In genomic region chr3:127013976-127014375, GRCm38 (mm10) we compare ENCODE assay signal across 24 mouse cellular contexts.
DNase-seq lines count a peak whose midpoint lies in the region; ATAC-seq and TF ChIP-seq lines count a peak whose summit lies in the region.
"Had no signal": no experiment of that assay in that cellular context is flagged by ENCODE, and none has a peak within 500 bp of the region (broad histone marks: within the 10 kb centered on the region; RNA-seq: fewer than 3 reads in every experiment).

No protein-coding gene starts in this region.

- H3K9ac ChIP-seq in heart, postnatal 0 days (replicated peaks; ENCODE audit: low read depth, low read length) = no peak overlapping the region
- H3K9ac ChIP-seq: embryonic facial prominence, embryonic 13.5 days; embryonic facial prominence, embryonic 15.5 days; forebrain, embryonic 12.5 days had no signal

- 0 out of 2 replicates have a peak overlapping the region, but pooled peaks have one; percentile 19 for H3K27ac ChIP-seq in cerebellum, adult 2 months (ENCODE audit: insufficient read depth, low read length)
- no peak overlapping the region for H3K27ac ChIP-seq in heart, postnatal 0 days (ENCODE audit: low read depth)
- H3K27ac ChIP-seq in left cerebral cortex, adult 2 months = peak overlapping the region; percentile 10; the same call in 1 of the 2 replicates
- H3K27ac ChIP-seq: embryonic facial prominence, embryonic 13.5 days; embryonic facial prominence, embryonic 15.5 days; forebrain, embryonic 10.5 days; forebrain, embryonic 12.5 days had no signal

- H3K4me1 ChIP-seq in cerebellum, adult 2 months (ENCODE audit: control insufficient read depth, insufficient read depth, low read length) = no peaks in the 10 kb centered on the region; the same call in 1 of the 2 replicates
- H3K4me1 ChIP-seq in heart, postnatal 0 days (ENCODE audit: control insufficient read depth, insufficient read depth) = no peaks in the 10 kb centered on the region
- H3K4me1 ChIP-seq: embryonic facial prominence, embryonic 13.5 days had no signal

- no peak for TF ChIP-seq EP300 in heart, postnatal 0 days (IDR thresholded peaks at IDR 0.05; ENCODE audit: low read depth)

- no peak for DNase-seq in cerebellum, adult 2 months
- DNase-seq in cerebellum, postnatal 14 days = no peak
- DNase-seq in heart, postnatal 0 days (ENCODE audit: low spot score) = no peak
- no peak for DNase-seq in heart, adult 9 months (ENCODE audit: low spot score in 2 of 2)
- no peak for DNase-seq in left cerebral cortex, adult 2 months (ENCODE audit: extremely low spot score in 1 of 2, low spot score in 2 of 2)
- no peak for DNase-seq in left cerebral cortex, postnatal 25 days (ENCODE audit: low spot score in 2 of 2)
- DNase-seq: adrenal gland, adult 2 months; adrenal gland, postnatal 10 days; adrenal gland, postnatal 25 days; B cell, adult 2 months; cerebellum, adult 11 months; cerebellum, adult 18-20 months; cerebellum, adult 9-10 months; cerebellum, postnatal 10 days; cerebellum, postnatal 36 days; embryo, embryonic 11 days had no signal

- peaks cover 34% of the 10 kb centered on the region; the same call in 1 of the 2 replicates for H3K36me3 ChIP-seq in heart, postnatal 0 days (replicated peaks; ENCODE audit: control insufficient read depth, insufficient read depth, low read length)
- H3K36me3 ChIP-seq: embryonic facial prominence, embryonic 15.5 days; forebrain, embryonic 10.5 days had no signal

- no peaks in the 10 kb centered on the region for H3K9me3 ChIP-seq in heart, postnatal 0 days (replicated peaks; ENCODE audit: control insufficient read depth, low read length)
- H3K9me3 ChIP-seq: embryonic facial prominence, embryonic 13.5 days; embryonic facial prominence, embryonic 15.5 days; forebrain, embryonic 10.5 days; forebrain, embryonic 12.5 days had no signal

- H3K27me3 ChIP-seq in cerebellum, adult 2 months (ENCODE audit: control insufficient read depth, insufficient read depth, low read length) = no peaks in the 10 kb centered on the region
- H3K27me3 ChIP-seq in heart, postnatal 0 days (ENCODE audit: control insufficient read depth, insufficient read depth, low read length) = no peaks in the 10 kb centered on the region
- H3K27me3 ChIP-seq: embryonic facial prominence, embryonic 13.5 days; embryonic facial prominence, embryonic 15.5 days; forebrain, embryonic 12.5 days had no signal

- no peak for TF ChIP-seq POLR2A in cerebellum, adult 2 months (IDR thresholded peaks at IDR 0.05; ENCODE audit: borderline replicate concordance, insufficient read depth, low read length)

- no peak overlapping the region for H3K4me3 ChIP-seq in cerebellum, adult 2 months (replicated peaks; ENCODE audit: insufficient read depth, low read depth, low read length)
- no peak overlapping the region for H3K4me3 ChIP-seq in heart, postnatal 0 days (ENCODE audit: low read depth, low read length)
- H3K4me3 ChIP-seq in left cerebral cortex, adult 2 months = no peak overlapping the region
- H3K4me3 ChIP-seq: embryonic facial prominence, embryonic 13.5 days; embryonic facial prominence, embryonic 15.5 days; erythroblast, embryonic 14.5 days; forebrain, embryonic 10.5 days; forebrain, embryonic 12.5 days had no signal

- intact Hi-C loops in left cerebral cortex, adult 2 months (cut with DNase I) = no loop called here
- intact Hi-C loops in left cerebral cortex, postnatal 25 days (cut with DNase I) = loop anchor here (2.0 kb wide), 1 partner anchor 15 kb away; no protein-coding TSS in a partner anchor

- no peak for TF ChIP-seq CTCF in cerebellum, adult 2 months (IDR thresholded peaks at IDR 0.05; ENCODE audit: borderline replicate concordance, insufficient read depth, low read depth, low read length)
- no peak for TF ChIP-seq CTCF in heart, postnatal 0 days (IDR thresholded peaks at IDR 0.05; ENCODE audit: low read depth)
- no peak for TF ChIP-seq CTCF in left cerebral cortex, adult 2 months (IDR thresholded peaks at IDR 0.05)

- H3K4me2 ChIP-seq in heart, postnatal 0 days (ENCODE audit: low read depth, low read length) = no peak overlapping the region
- H3K4me2 ChIP-seq: embryonic facial prominence, embryonic 13.5 days; embryonic facial prominence, embryonic 15.5 days; forebrain, embryonic 12.5 days had no signal

- WGBS in cerebellum, adult 2 months = 50% methylated on average over 4 of the region's 4 CpGs
- 60% methylated on average over 4 of the region's 4 CpGs for WGBS in heart, postnatal 0 days

- ATAC-seq in heart, postnatal 0 days (ENCODE audit: insufficient read depth, low read depth) = peak; percentile 78
- ATAC-seq: CD4-positive, CD25-positive, alpha-beta regulatory T cell, adult 4 months; forebrain, embryonic 14.5 days; forebrain, embryonic 16.5 days had no signal
